Comparison of ENCODE assay signal across 8 mouse cellular contexts in genomic region chr14:104465483-104466235, GRCm38 (mm10). TPM values are rescaled to one million over a fixed set of nuclear protein-coding genes. Genes with fewer than 3 reads are reported as not detected.
DNase-seq lines count a peak whose midpoint lies in the region; ATAC-seq and TF ChIP-seq lines count a peak whose summit lies in the region.

No protein-coding gene starts in this region.

- peaks cover 83% of the 10 kb centered on the region for H3K27me3 ChIP-seq in kidney, postnatal 0 days (ENCODE audit: insufficient read depth, low read length)
- H3K27me3 ChIP-seq in hindbrain, embryonic 14.5 days (ENCODE audit: control insufficient read depth, insufficient read depth, low read length): peaks cover 85% of the 10 kb centered on the region

- ATAC-seq in kidney, postnatal 0 days (replicated peaks; ENCODE audit: low FRiP score, low read depth): no peak
- no peak for ATAC-seq in hindbrain, embryonic 14.5 days (ENCODE audit: low FRiP score)
- ATAC-seq in megakaryocyte progenitor cell, adult 5-6 weeks (replicated peaks; ENCODE audit: poor library complexity): peak; percentile 35; the same call in 1 of the 2 replicates
- ATAC-seq in cerebellum, adult (ENCODE audit: insufficient number of reproducible peaks, low FRiP score, low TSS enrichment): no peak

- H3K9ac ChIP-seq in kidney, postnatal 0 days (ENCODE audit: low read depth, low read length): no peak overlapping the region
- H3K9ac ChIP-seq in hindbrain, embryonic 14.5 days: peak overlapping the region; percentile 59

- no peak overlapping the region for H3K27ac ChIP-seq in kidney, postnatal 0 days
- H3K27ac ChIP-seq in hindbrain, embryonic 14.5 days: peak overlapping the region; percentile 69

- H3K4me1 ChIP-seq in kidney, postnatal 0 days (replicated peaks; ENCODE audit: insufficient read depth, low read length): peaks cover 16% of the 10 kb centered on the region; the same call in 1 of the 2 replicates
- peaks cover 6% of the 10 kb centered on the region; the same call in 1 of the 2 replicates for H3K4me1 ChIP-seq in hindbrain, embryonic 14.5 days (replicated peaks; ENCODE audit: control insufficient read depth, insufficient read depth, low read length)

- TF ChIP-seq CTCF in kidney, postnatal 0 days (IDR thresholded peaks at IDR 0.05; ENCODE audit: low read depth): no peak

- under 1% methylated on average over 64 of the region's 64 CpGs for WGBS in kidney, postnatal 0 days
- under 1% methylated on average over 62 of the region's 64 CpGs for WGBS in hindbrain, embryonic 14.5 days

- peak overlapping the region; percentile 23; the same call in 1 of the 2 replicates for H3K4me3 ChIP-seq in kidney, postnatal 0 days (replicated peaks; ENCODE audit: low read depth, low read length)
- peak overlapping the region; percentile 39 for H3K4me3 ChIP-seq in hindbrain, embryonic 14.5 days (replicated peaks; ENCODE audit: low read length)

- no peaks in the 10 kb centered on the region for H3K9me3 ChIP-seq in kidney, postnatal 0 days (replicated peaks; ENCODE audit: low read length)
- H3K9me3 ChIP-seq in hindbrain, embryonic 14.5 days (ENCODE audit: control insufficient read depth, low read length): no peaks in the 10 kb centered on the region

- H3K4me2 ChIP-seq in kidney, postnatal 0 days (ENCODE audit: low read length): peak overlapping the region; percentile 84
- peak overlapping the region; percentile 77 for H3K4me2 ChIP-seq in hindbrain, embryonic 14.5 days (replicated peaks)

- no peak for DNase-seq in kidney, postnatal 0 days (ENCODE audit: low spot score)
- no peak for DNase-seq in kidney, postnatal 36 days
- peak; percentile 48 for DNase-seq in embryo, embryonic 10.5 days (ENCODE audit: low spot score)
- no peak for DNase-seq in hindbrain, embryonic 14.5 days (ENCODE audit: low spot score)
- peak; percentile 53 for DNase-seq in testis, postnatal 14 days (ENCODE audit: low spot score)
- no peak for DNase-seq in urinary bladder, postnatal 4 days (ENCODE audit: low spot score in 2 of 2)

- H3K36me3 ChIP-seq in kidney, postnatal 0 days (ENCODE audit: insufficient read depth, low read length): no peaks in the 10 kb centered on the region
- H3K36me3 ChIP-seq in hindbrain, embryonic 14.5 days (replicated peaks; ENCODE audit: control insufficient read depth, insufficient read depth): no peaks in the 10 kb centered on the region

RNA-seq across cellular contexts. Expression of gene Pou4f1, which starts 2.1 kb away (rescaled TPM):
- 0.41 and 0.58 TPM in 2 replicates for polyA plus RNA-seq in kidney, postnatal 0 days (2015; fragmentation: Nextera tagmentation; extraction: Ambion mirVana)
- 44.9 and 49.5 TPM in 2 replicates for polyA plus RNA-seq in hindbrain, embryonic 14.5 days (2014; fragmentation: Nextera tagmentation; extraction: Ambion mirVana)
- 0.10 and 0.12 TPM in 2 replicates for total RNA-seq in megakaryocyte progenitor cell, adult 5-6 weeks (2015)
- total RNA-seq in megakaryocyte progenitor cell, adult 5-6 weeks (2017): 1.5 TPM in 1 of 2 replicates, not detected in the other

RNA-seq across cellular contexts. Expression of gene Rnf219, which starts 56.8 kb away (rescaled TPM):
- 15.5 and 20.6 TPM in 2 replicates for polyA plus RNA-seq in kidney, postnatal 0 days (2015; fragmentation: Nextera tagmentation; extraction: Ambion mirVana)
- polyA plus RNA-seq in hindbrain, embryonic 14.5 days (2014; fragmentation: Nextera tagmentation; extraction: Ambion mirVana): 31.2 and 34.6 TPM in 2 replicates
- total RNA-seq in megakaryocyte progenitor cell, adult 5-6 weeks (2015): 18.8 and 21.3 TPM in 2 replicates
- total RNA-seq in megakaryocyte progenitor cell, adult 5-6 weeks (2017): 20.7 and 31.7 TPM in 2 replicates

Comparison
In these comparisons a context has a peak if more than half of its experiments do, and no peak if none do; other contexts are left out.
1. DNase-seq: peak in embryo, embryonic 10.5 days (single experiment) and testis, postnatal 14 days (single experiment); none in kidney, postnatal 0 days (single experiment), kidney, postnatal 36 days (0 of 2), hindbrain, embryonic 14.5 days (single experiment) and urinary bladder, postnatal 4 days (0 of 2).
2. RNA of gene Pou4f1, which starts 2.1 kb away (polyA plus RNA-seq): 44.9 to 49.5 TPM in hindbrain, embryonic 14.5 days; 0.41 to 0.58 TPM in kidney, postnatal 0 days; every median in the first group is over 10 times any median in the second.